Mouse (Mus musculus) T-helper 17 cell (primary cell): ENCODE data around the gene Nenf.

Source experiments
- in situ Hi-C, 2 experiments: fragments of 300-600 bp; cut with MboI, MseI; formaldehyde crosslinking; loops; 1 replicate in 1 of 2; 2 replicates in 1 of 2; pipeline ENCODE4 v1.15.1; 2025; ENCODE audit warnings: high pct_unique_total_duplicates in 2 of 2

The Nenf gene

GRCm38 (mm10) chr1:191288762-191289161 is 29.2 kb downstream of the Nenf start:
- in situ Hi-C loops: no loop called here

DNA sequence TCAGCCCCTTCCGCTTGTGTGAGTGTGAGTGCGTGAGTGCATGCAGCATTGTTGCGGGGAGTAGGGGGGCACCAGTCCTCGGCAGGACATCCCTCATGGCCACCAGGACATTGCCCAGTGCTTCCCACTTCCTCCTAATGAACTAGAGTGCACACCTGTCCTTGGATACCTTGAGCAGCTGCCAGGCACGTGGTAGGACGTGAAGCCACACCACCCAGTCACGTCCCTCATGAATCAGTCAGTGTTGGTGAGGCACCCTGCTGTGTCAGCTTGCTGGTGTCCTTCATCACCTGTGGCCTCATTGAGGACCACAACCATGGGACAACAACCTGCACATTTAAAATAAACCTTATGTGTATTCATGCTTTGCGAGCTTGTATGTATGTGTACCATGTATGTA is 33.5 kb downstream of the Nenf start:
- in situ Hi-C loops: loop anchor here (5.0 kb wide), 3 partner anchors 102 to 197 kb away; no protein-coding TSS in a partner anchor

GRCm38 (mm10) chr1:191283110-191284040 is 34.6 kb downstream of the Nenf start:
- in situ Hi-C loops: loop anchor here (5.0 kb wide), 3 partner anchors 101 to 196 kb away; no protein-coding TSS in a partner anchor

- in situ Hi-C loops: loop anchor here (5.0 kb wide), 3 partner anchors 100 to 195 kb away; no protein-coding TSS in a partner anchor
Observed at GRCm38 (mm10) chr1:191282319-191282718, 35.7 kb downstream of the Nenf start.

GRCm38 (mm10) chr1:191281171-191281570 is 36.8 kb downstream of the Nenf start:
- in situ Hi-C loops: loop anchor here (5.0 kb wide), 3 partner anchors 99 to 194 kb away; no protein-coding TSS in a partner anchor

- in situ Hi-C loops: no loop called here
Observed at GRCm38 (mm10) chr1:191278324-191278723, 39.7 kb downstream of the Nenf start.

DNA sequence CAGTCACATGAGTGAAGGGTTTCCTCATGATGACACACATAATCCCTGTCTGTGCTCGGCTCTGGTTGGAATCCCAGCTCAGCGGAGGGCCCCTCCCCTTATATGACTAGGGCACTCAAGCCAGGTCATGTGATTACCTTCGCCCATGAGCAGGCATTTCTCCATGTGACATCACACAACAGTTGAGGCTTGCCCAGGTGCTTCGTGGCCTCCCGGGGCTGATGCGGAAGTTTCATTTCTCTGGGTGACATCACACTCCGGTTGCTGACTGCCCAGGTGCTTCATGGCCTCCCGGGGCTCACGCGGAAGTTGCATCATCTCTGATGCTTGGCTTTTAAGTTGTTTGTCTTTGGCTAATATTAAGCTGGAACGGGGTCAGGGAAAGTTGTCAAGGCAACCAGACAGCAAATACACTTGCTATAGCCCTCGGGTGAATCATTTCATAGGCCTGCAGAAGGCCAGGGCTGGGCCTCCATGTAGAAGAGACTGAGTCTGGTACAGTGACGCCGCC is 40.4 kb downstream of the Nenf start:
- in situ Hi-C loops: no loop called here

- in situ Hi-C loops: no loop called here
Observed at GRCm38 (mm10) chr1:191276181-191276580, 41.8 kb downstream of the Nenf start.

DNA sequence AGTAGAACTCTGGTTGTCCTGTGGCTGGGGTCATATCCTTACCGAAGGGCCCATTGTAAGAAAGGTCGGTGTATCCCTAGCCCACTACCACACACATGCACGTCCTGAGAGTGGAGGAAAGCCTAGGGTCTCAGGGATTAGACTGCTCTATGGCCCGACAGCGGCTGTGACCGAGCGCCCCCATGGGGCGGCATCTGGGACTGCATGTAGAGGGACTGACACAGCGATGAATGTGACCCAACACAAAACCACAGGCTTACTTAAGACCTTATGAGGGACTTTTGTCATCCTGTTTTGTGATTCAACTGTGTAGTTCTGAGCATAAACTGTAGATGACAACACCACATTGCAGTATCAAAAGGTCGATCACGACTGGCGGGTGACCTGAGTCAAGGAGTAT is 42.5 kb downstream of the Nenf start:
- in situ Hi-C loops: no loop called here

GRCm38 (mm10) chr1:191272660-191273059 is 45.3 kb downstream of the Nenf start:
- in situ Hi-C loops: loop anchor here in 1 of 2 experiments (5.0 kb wide), 1 partner anchor 85 kb away; no protein-coding TSS in a partner anchor

DNA sequence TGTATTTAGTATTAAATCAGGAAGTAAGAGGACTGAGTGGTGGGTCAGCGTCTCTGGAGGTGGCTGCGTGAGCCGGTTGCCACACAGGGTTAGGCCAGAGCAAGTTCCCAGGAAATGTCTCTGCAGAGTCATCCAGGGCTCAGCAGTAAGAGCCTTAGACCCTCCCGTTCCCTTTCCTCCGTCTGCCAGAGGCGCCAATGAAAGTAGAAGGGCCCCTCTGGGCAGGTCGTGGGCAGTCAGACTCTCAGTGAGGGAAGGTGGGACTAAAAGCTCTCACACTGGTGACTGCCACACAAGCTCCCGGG is 48.4 kb downstream of the Nenf start:
- in situ Hi-C loops: no loop called here

GRCm38 (mm10) chr1:191268797-191269647 is 49.0 kb downstream of the Nenf start:
- in situ Hi-C loops: no loop called here

- in situ Hi-C loops: no loop called here
Observed at GRCm38 (mm10) chr1:191267856-191268255, 50.1 kb downstream of the Nenf start.

GRCm38 (mm10) chr1:191267162-191267561 is 50.8 kb downstream of the Nenf start:
- in situ Hi-C loops: no loop called here

DNA sequence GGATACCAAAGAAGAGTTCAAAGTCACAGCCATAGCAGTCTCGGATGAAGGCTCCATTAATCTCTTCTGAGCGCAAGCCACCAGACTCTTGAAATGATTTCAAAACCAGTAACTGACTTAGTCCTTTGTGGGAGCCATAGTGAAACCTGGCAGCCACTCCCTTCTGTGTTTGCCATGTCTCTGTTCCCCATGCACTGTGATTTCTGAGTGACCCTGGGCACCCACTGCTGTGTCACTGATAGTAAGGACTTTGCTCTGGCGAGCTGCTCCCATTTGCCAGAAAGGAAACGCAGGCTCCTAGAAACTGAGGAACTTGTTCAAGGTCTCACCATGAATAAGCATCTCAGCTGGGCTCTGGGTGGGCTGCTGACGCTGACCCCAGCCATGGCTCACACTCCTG is 54.5 kb downstream of the Nenf start:
- in situ Hi-C loops: no loop called here

DNA sequence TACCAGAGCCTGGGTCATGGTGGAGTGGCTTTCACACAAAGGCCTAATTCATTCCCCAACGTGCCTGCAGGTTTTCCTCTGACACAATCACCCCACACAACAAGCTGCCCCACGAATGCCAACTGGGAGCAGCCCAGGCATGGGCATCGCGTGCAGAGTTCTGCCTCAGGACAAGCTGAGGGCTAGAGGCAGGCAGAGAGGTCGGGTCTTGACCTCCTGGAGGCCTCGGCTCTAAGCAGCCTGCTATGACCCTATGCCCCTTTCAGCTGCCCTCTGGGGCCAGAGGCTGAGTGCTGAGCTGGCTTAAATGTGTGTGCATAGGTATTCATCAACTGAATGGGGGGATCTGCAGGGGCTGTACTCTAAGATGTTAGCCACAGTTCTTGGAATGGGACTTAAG is 56.1 kb downstream of the Nenf start:
- in situ Hi-C loops: no loop called here

GRCm38 (mm10) chr1:191259661-191260060 is 58.3 kb downstream of the Nenf start:
- in situ Hi-C loops: no loop called here

DNA sequence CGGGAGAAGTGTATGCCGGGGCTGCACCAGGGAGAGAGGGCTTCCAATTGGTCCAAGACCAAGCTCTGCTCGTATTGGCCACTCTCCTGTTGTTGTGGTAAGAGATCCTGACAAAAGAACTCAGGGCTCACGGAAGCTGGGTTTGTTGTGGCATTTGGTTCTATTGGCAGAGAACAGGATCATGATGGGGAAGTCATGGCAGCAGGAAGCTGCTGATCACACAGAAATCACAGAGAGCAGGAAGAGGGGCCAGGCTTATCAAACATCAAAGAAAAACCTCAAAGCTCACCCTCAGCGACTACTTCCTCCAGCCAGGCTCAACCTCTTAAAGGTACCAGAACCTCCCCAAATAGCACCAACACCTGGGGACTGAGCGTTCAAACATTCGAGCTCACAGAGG is 58.9 kb downstream of the Nenf start:
- in situ Hi-C loops: no loop called here

- in situ Hi-C loops: no loop called here
Observed at GRCm38 (mm10) chr1:191258521-191258920, 59.5 kb downstream of the Nenf start.

DNA sequence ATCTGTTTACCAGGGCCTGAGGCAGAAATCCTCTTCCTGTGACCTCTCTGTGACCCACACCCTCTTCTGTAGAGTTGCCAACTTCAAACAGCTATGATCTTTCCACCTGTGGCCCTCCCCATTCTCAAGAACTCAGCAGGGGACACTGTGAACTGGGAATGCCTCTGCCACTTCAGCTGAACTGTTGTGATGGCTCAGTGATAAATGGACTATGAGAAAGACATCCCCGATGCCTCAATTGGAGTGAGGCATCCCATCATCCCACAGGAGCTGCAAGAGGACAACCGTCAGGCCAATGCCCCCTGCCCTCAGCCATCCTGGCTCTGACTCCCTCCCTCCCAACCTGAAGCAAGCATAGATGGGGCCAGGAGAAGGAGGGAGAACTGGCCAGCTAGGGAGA is 60.0 kb downstream of the Nenf start:
- in situ Hi-C loops: no loop called here

- in situ Hi-C loops: no loop called here
Observed at GRCm38 (mm10) chr1:191257351-191257771, 60.6 kb downstream of the Nenf start.
